Mouse (Mus musculus) MEL (cell line): Measurements from ENCODE around the gene Prpsap1. TPM values are rescaled to one million over a fixed set of nuclear protein-coding genes. Genes with fewer than 3 reads are reported as not detected.

Source experiments
- DNase-seq: peaks from one replicate; pipeline ENCODE4 v3.0.0; 2011; ENCODE audit warnings: low read depth, low spot score
- H3K27ac ChIP-seq: 2 replicates; pipeline ENCODE4 v1.5.1; 2012; ENCODE audit warnings: low read depth, mild to moderate bottlenecking, control low read depth, low read length, moderate library complexity; ENCODE audit not compliant: control insufficient read depth
- H3K27me3 ChIP-seq, 2 experiments: fragments of 150-350 bp in 1 of 2; sonication (generic) in 1 of 2; 2 replicates each; pipeline ENCODE4 v1.6.1; 2012; ENCODE audit warnings: low read length in 2 of 2, mild to moderate bottlenecking in 2 of 2, improper control_type of control experiment in 1 of 2, moderate library complexity in 1 of 2; ENCODE audit not compliant: insufficient read depth in 2 of 2, control insufficient read depth in 1 of 2
- H3K36me3 ChIP-seq, 2 experiments: 2 replicates each; pipeline ENCODE4 v1.6.1; 2012 to 2014; ENCODE audit warnings: low read length in 2 of 2, improper control_type of control experiment in 1 of 2, inconsistent platforms in 1 of 2, mild to moderate bottlenecking in 1 of 2; ENCODE audit not compliant: insufficient read depth in 2 of 2, control insufficient read depth in 1 of 2
- H3K4me1 ChIP-seq, 2 experiments: fragments of 150-350 bp in 1 of 2; sonication (generic) in 1 of 2; 2 replicates each; pipeline ENCODE4 v1.6.1; 2012; ENCODE audit warnings: low read length in 2 of 2, improper control_type of control experiment in 1 of 2, mild to moderate bottlenecking in 1 of 2; ENCODE audit not compliant: insufficient read depth in 2 of 2, control insufficient read depth in 1 of 2
- H3K4me3 ChIP-seq, 2 experiments: fragments of 150-350 bp in 1 of 2; sonication (generic) in 1 of 2; 2 replicates each; pipeline ENCODE4 v1.5.1; 2012; ENCODE audit warnings: low read depth in 2 of 2, low read length in 2 of 2, mild to moderate bottlenecking in 2 of 2, moderate library complexity in 2 of 2, control low read depth in 1 of 2, improper control_type of control experiment in 1 of 2; ENCODE audit not compliant: control insufficient read depth in 1 of 2, insufficient read depth in 1 of 2
- H3K79me2 ChIP-seq: 2 replicates; pipeline ENCODE4 v1.6.1; 2012; ENCODE audit warnings: mild to moderate bottlenecking, low read length, moderate library complexity; ENCODE audit not compliant: control insufficient read depth, poor library complexity, insufficient read depth
- H3K9ac ChIP-seq: 2 replicates; pipeline ENCODE4 v1.6.1; 2012; ENCODE audit warnings: low read depth, mild to moderate bottlenecking, control low read depth, low read length, moderate library complexity; ENCODE audit not compliant: control insufficient read depth, poor library complexity, severe bottlenecking
- H3K9me3 ChIP-seq: fragments of 150-350 bp; sonication (generic); replicated peaks from 2 replicates; pipeline ENCODE4 v1.6.1; 2012; ENCODE audit warnings: mild to moderate bottlenecking, low read length, improper control_type of control experiment, moderate library complexity; ENCODE audit not compliant: insufficient read depth
- BHLHE40 ChIP-seq: IDR thresholded peaks from 2 replicates; pipeline ENCODE4 v1.6.1; 2012; ENCODE audit warnings: low read depth, mild to moderate bottlenecking, inconsistent platforms, low read length, improper control_type of control experiment, borderline replicate concordance
- CHD1 ChIP-seq: IDR thresholded peaks from 2 replicates; pipeline ENCODE4 v1.6.1; 2012; ENCODE audit warnings: low read depth, mild to moderate bottlenecking, inconsistent platforms, low read length, improper control_type of control experiment
- CHD2 ChIP-seq: IDR thresholded peaks from 2 replicates; pipeline ENCODE4 v1.6.1; 2011; ENCODE audit warnings: low read length, improper control_type of control experiment
- CTCF ChIP-seq, 3 experiments: IDR thresholded peaks in 2 of 3; conservative IDR thresholded peaks in 1 of 3; 2 replicates each; pipeline ENCODE4 v1.5.1; 2011 to 2012; ENCODE audit warnings: low read length in 3 of 3, low read depth in 2 of 3, mild to moderate bottlenecking in 2 of 3, improper control_type of control experiment in 1 of 3, inconsistent platforms in 1 of 3, mixed read lengths in 1 of 3, moderate library complexity in 1 of 3; ENCODE audit not compliant: control insufficient read depth in 1 of 3, insufficient read depth in 1 of 3, poor library complexity in 1 of 3, severe bottlenecking in 1 of 3
- E2F4 ChIP-seq: IDR thresholded peaks from 2 replicates; pipeline ENCODE4 v1.6.1; 2011; ENCODE audit warnings: low read depth, low read length, improper control_type of control experiment, borderline replicate concordance
- ELF1 ChIP-seq: IDR thresholded peaks from 2 replicates; pipeline ENCODE4 v1.6.1; 2014; ENCODE audit warnings: low read depth, mild to moderate bottlenecking, inconsistent platforms, low read length, improper control_type of control experiment, moderate library complexity
- EP300 ChIP-seq, 2 experiments: IDR thresholded peaks; 2 replicates each; pipeline ENCODE4 v1.6.1; 2011; ENCODE audit warnings: improper control_type of control experiment in 2 of 2, low read length in 2 of 2, low read depth in 1 of 2, mild to moderate bottlenecking in 1 of 2
- ETS1 ChIP-seq: IDR thresholded peaks from 2 replicates; pipeline ENCODE4 v1.6.1; 2012; ENCODE audit warnings: low read depth, mild to moderate bottlenecking, inconsistent platforms, low read length, improper control_type of control experiment, moderate library complexity
- GABPA ChIP-seq: IDR thresholded peaks from 2 replicates; pipeline ENCODE4 v1.6.1; 2012; ENCODE audit warnings: low read depth, mild to moderate bottlenecking, inconsistent platforms, low read length, improper control_type of control experiment, moderate library complexity
- HCFC1 ChIP-seq: IDR thresholded peaks from 2 replicates; pipeline ENCODE4 v1.6.1; 2012; ENCODE audit warnings: low read depth, mild to moderate bottlenecking, inconsistent platforms, low read length, improper control_type of control experiment, moderate library complexity
- KAT2A ChIP-seq: conservative IDR thresholded peaks from 2 replicates; pipeline ENCODE4 v1.6.1; 2012; ENCODE audit warnings: low read depth, low read length, improper control_type of control experiment, inconsistent platforms
- MAX ChIP-seq: IDR thresholded peaks from 2 replicates; pipeline ENCODE4 v1.6.1; 2011; ENCODE audit warnings: low read length, improper control_type of control experiment
- MAZ ChIP-seq: IDR thresholded peaks from 2 replicates; pipeline ENCODE4 v1.6.1; 2012; ENCODE audit warnings: low read depth, mild to moderate bottlenecking, inconsistent platforms, low read length, improper control_type of control experiment
- MEF2A ChIP-seq: IDR thresholded peaks from 2 replicates; pipeline ENCODE4 v1.6.1; 2014; ENCODE audit warnings: low read depth, mild to moderate bottlenecking, inconsistent platforms, low read length, improper control_type of control experiment; ENCODE audit not compliant: poor library complexity, insufficient replicate concordance, severe bottlenecking; ENCODE audit errors: extremely low read depth
- MXI1 ChIP-seq: IDR thresholded peaks from 2 replicates; pipeline ENCODE4 v1.6.1; 2011; ENCODE audit warnings: mild to moderate bottlenecking, low read depth, low read length, improper control_type of control experiment
- MYC ChIP-seq: IDR thresholded peaks from 2 replicates; pipeline ENCODE4 v1.6.1; 2011; ENCODE audit warnings: low read depth, mild to moderate bottlenecking, low read length, improper control_type of control experiment, moderate library complexity
- NELFE ChIP-seq: IDR thresholded peaks from 2 replicates; pipeline ENCODE4 v1.6.1; 2011; ENCODE audit warnings: low read depth, low read length, improper control_type of control experiment
- NRF1 ChIP-seq: IDR thresholded peaks from 2 replicates; pipeline ENCODE4 v1.6.1; 2014; ENCODE audit warnings: low read depth, mild to moderate bottlenecking, inconsistent platforms, low read length, improper control_type of control experiment, moderate library complexity; ENCODE audit not compliant: poor library complexity, insufficient read depth, severe bottlenecking
- POLR2A ChIP-seq, 2 experiments: IDR thresholded peaks; 2 replicates each; pipeline ENCODE4 v1.6.1; 2011 to 2012; ENCODE audit warnings: low read length in 2 of 2, mild to moderate bottlenecking in 2 of 2, control low read depth in 1 of 2, improper control_type of control experiment in 1 of 2, low read depth in 1 of 2, moderate library complexity in 1 of 2; ENCODE audit not compliant: control insufficient read depth in 1 of 2, insufficient read depth in 1 of 2, poor library complexity in 1 of 2
- POLR2AphosphoS2 ChIP-seq: IDR thresholded peaks from 2 replicates; pipeline ENCODE4 v1.6.1; 2011; ENCODE audit warnings: low read length, improper control_type of control experiment
- POLR2AphosphoS5 ChIP-seq: IDR thresholded peaks from 2 replicates; pipeline ENCODE4 v1.6.1; 2012; ENCODE audit warnings: low read depth, borderline replicate concordance, mild to moderate bottlenecking, inconsistent platforms, low read length, moderate library complexity, mixed read lengths
- RAD21 ChIP-seq: IDR thresholded peaks from 2 replicates; pipeline ENCODE4 v1.6.1; 2011; ENCODE audit warnings: mild to moderate bottlenecking, low read depth, low read length, improper control_type of control experiment
- RCOR1 ChIP-seq: IDR thresholded peaks from 2 replicates; pipeline ENCODE4 v1.6.1; 2012; ENCODE audit warnings: low read depth, mild to moderate bottlenecking, inconsistent platforms, low read length, improper control_type of control experiment
- SIN3A ChIP-seq: IDR thresholded peaks from 2 replicates; pipeline ENCODE4 v1.6.1; 2012; ENCODE audit warnings: low read length, improper control_type of control experiment, inconsistent platforms
- SMC3 ChIP-seq: IDR thresholded peaks from 2 replicates; pipeline ENCODE4 v1.6.1; 2011; ENCODE audit warnings: low read depth, low read length, improper control_type of control experiment
- TAL1 ChIP-seq: IDR thresholded peaks from 2 replicates; pipeline ENCODE4 v1.6.1; 2012; ENCODE audit warnings: mild to moderate bottlenecking, inconsistent platforms, low read length, moderate library complexity, mixed read lengths
- TBP ChIP-seq: IDR thresholded peaks from 2 replicates; pipeline ENCODE4 v1.8.0; 2011; ENCODE audit warnings: low read depth, low read length, improper control_type of control experiment
- UBTF ChIP-seq: IDR thresholded peaks from 2 replicates; pipeline ENCODE4 v1.6.1; 2012; ENCODE audit warnings: low read depth, mild to moderate bottlenecking, inconsistent platforms, low read length, improper control_type of control experiment, moderate library complexity, borderline replicate concordance; ENCODE audit not compliant: insufficient read depth
- USF1 ChIP-seq: IDR thresholded peaks from 2 replicates; pipeline ENCODE4 v1.6.1; 2014; ENCODE audit warnings: low read depth, mild to moderate bottlenecking, inconsistent platforms, low read length, improper control_type of control experiment, moderate library complexity
- USF2 ChIP-seq, 2 experiments: IDR thresholded peaks; 2 replicates each; pipeline ENCODE4 v1.6.1; 2011 to 2012; ENCODE audit warnings: improper control_type of control experiment in 2 of 2, low read length in 2 of 2, borderline replicate concordance in 1 of 2, inconsistent platforms in 1 of 2, low read depth in 1 of 2, mild to moderate bottlenecking in 1 of 2; ENCODE audit not compliant: insufficient read depth in 1 of 2
- ZC3H11A ChIP-seq: IDR thresholded peaks from 2 replicates; pipeline ENCODE4 v1.6.1; 2012; ENCODE audit warnings: low read depth, mild to moderate bottlenecking, inconsistent platforms, low read length, improper control_type of control experiment
- ZKSCAN1 ChIP-seq: IDR thresholded peaks from 2 replicates; pipeline ENCODE4 v1.6.1; 2012; ENCODE audit warnings: low read depth, mild to moderate bottlenecking, inconsistent platforms, low read length, improper control_type of control experiment, moderate library complexity
- ZMIZ1 ChIP-seq: IDR thresholded peaks from 2 replicates; pipeline ENCODE4 v1.6.1; 2012; ENCODE audit warnings: low read depth, mild to moderate bottlenecking, inconsistent platforms, low read length, improper control_type of control experiment, moderate library complexity
- polyA plus RNA-seq, 2 experiments: library from polyadenylated mRNA; stranded (reverse) in 1 of 2; unstranded in 1 of 2; fragments of >175 nt in 1 of 2; fragments of >200 nt in 1 of 2; gene quantifications; 2 replicates each; pipeline versions ENCODE4 v1.2.1 to v1.2.4; 2012; ENCODE audit warnings: low replicate concordance in 2 of 2, low read depth in 1 of 2; ENCODE audit not compliant: insufficient read length in 2 of 2, insufficient read depth in 1 of 2, missing spikeins in 1 of 2
- total RNA-seq: library from RNA; depleted of rRNA; stranded (reverse); fragments of 300-350 nt; gene quantifications from 2 replicates; pipeline ENCODE4 v1.2.3, GENCODE M21; 2012

Gene Prpsap1
- total and polyA plus RNA-seq, 3 experiments = 112 to 155 TPM; not detected in 1

DNA sequence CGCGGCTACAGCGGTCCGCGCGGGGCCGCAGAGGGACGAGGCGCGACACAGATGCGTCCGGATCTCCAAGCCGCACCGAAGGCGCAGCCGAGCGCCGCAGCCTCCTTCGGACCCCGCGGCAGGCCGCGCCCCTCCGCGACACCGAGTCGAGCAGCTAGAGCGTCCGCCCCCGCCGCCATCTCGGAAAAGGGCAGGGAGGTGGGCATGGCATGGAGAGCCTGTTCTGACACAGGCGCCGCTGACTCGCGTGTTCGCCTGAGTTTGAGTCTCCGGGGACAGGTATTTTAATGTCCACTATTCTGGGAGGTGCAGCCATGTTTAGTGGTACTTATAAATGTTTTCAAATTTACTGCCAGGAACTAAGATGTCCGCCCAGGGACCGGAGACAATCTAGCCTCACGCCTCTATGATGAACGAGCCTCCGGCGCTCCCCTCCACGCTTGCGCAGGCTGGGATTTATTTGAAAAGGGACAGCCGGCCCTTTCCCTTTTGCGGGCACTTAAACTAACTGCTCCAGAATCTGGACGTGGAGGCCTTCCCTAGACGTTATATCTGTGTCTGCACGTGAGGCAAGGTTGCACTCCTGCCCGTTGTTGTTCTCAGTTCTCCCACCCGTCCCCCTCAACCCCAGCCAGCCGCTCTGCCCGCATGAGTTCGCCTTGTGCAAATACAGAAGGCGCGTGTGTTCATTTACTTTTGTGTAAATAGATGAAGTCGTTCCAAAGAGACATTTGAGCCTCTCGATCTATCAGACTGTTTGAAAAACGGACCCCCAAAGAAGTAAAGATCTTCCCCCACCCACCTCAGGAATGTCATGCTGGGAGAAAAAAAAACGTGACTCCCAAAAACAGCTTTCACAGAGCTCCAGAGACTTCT, 3.5 kb downstream of the Prpsap1 start:
- peak; percentile 97 for DNase-seq
- peaks cover 13 to 34% of the 10 kb centered on the region in 2 experiments for H3K4me1 ChIP-seq
- H3K27ac ChIP-seq = peak overlapping the region; percentile 91
- H3K9ac ChIP-seq = peak overlapping the region; percentile 92
- H3K9me3 ChIP-seq = no peaks in the 10 kb centered on the region
- no peaks in the 10 kb centered on the region for H3K27me3 ChIP-seq
- H3K79me2 ChIP-seq = peaks cover 21% of the 10 kb centered on the region
- H3K4me3 ChIP-seq = peak overlapping the region; percentile 91 to 93
- peaks cover 10 to 20% of the 10 kb centered on the region in 2 experiments for H3K36me3 ChIP-seq
- TF ChIP-seq ZKSCAN1 (no peak; the same call in 1 of the 2 replicates), USF2 (IDR thresholded peaks at IDR 0.05; ENCODE audit: borderline replicate concordance in 1 of 2, insufficient read depth in 1 of 2, low read depth in 1 of 2, low read length in 2 of 2) (no peak), USF1 (0 out of 2 replicates have a peak, but pooled peaks have one; percentile 6), POLR2A (IDR thresholded peaks at IDR 0.05; ENCODE audit: control insufficient read depth in 1 of 2, insufficient read depth in 1 of 2, low read depth in 1 of 2, low read length in 2 of 2, poor library complexity in 1 of 2) (peak; percentile 92 to 93; a peak in 3 of 4 replicates), TBP (peak; percentile 82; the same call in 1 of the 2 replicates), MEF2A (peak; percentile 51; the same call in 1 of the 2 replicates), KAT2A (peak; percentile 84), ELF1 (peak; percentile 24), MXI1 (peak; percentile 85), ZC3H11A (no peak), TAL1 (no peak), POLR2AphosphoS5 (no peak), NRF1 (peak; percentile 87), UBTF (0 out of 2 replicates have a peak, but pooled peaks have one; percentile 50), ZMIZ1 (peak; percentile 95; the same call in 1 of the 2 replicates), MAX (peak; percentile 79), POLR2AphosphoS2 (peak; percentile 98), CHD1 (0 out of 2 replicates have a peak, but pooled peaks have one; percentile 42), E2F4 (no peak), MYC (peak; percentile 88), HCFC1 (peak; percentile 94), RAD21 (no peak), BHLHE40 (peak; percentile 88), SIN3A (peak; percentile 85; the same call in 1 of the 2 replicates), CHD2 (no peak; the same call in 1 of the 2 replicates), GABPA (peak; percentile 71; the same call in 1 of the 2 replicates), NELFE (peak; percentile 82), SMC3 (0 out of 2 replicates have a peak, but pooled peaks have one; percentile 26), CTCF (IDR thresholded peaks at IDR 0.05 in 2 of 3, conservative IDR thresholded peaks at IDR 0.05 in 1 of 3; ENCODE audit: control insufficient read depth in 1 of 3, insufficient read depth in 1 of 3, low read depth in 2 of 3, low read length in 3 of 3, poor library complexity in 1 of 3, severe bottlenecking in 1 of 3) (peak in 1 of 3 experiments; percentile 1; a peak in 1 of 6 replicates), RCOR1 (peak; percentile 76; the same call in 1 of the 2 replicates), MAZ (peak; percentile 87), ETS1 (peak; percentile 59; the same call in 1 of the 2 replicates), EP300 (IDR thresholded peaks at IDR 0.05; ENCODE audit: low read depth in 1 of 2, low read length in 2 of 2) (0 out of 4 replicates have a peak, but pooled peaks of 1 of the 2 experiments have one; percentile 15)
